Mouse (Mus musculus) C2C12 (cell line): ENCODE measurements around the gene Cst11. TPM values are rescaled to one million over a fixed set of nuclear protein-coding genes. Genes with fewer than 3 reads are reported as not detected.

Experiments used
- H3K27me3 ChIP-seq: one replicate; pipeline ENCODE4 v1.6.1; 2011; ENCODE audit not compliant: control insufficient read depth, insufficient read depth, insufficient read length
- H3K36me3 ChIP-seq: one replicate; pipeline ENCODE4 v1.6.1; 2011; ENCODE audit not compliant: control insufficient read depth, insufficient read depth
- H3K4me3 ChIP-seq: one replicate; pipeline ENCODE4 v1.5.1; 2011; ENCODE audit warnings: mild to moderate bottlenecking, control low read depth; ENCODE audit not compliant: poor library complexity, insufficient read depth, severe bottlenecking
- H3K79me2 ChIP-seq: one replicate; pipeline ENCODE4 v1.6.1; 2011; ENCODE audit not compliant: control insufficient read depth, insufficient read depth
- H3K79me3 ChIP-seq: one replicate; pipeline ENCODE4 v1.6.1; 2011; ENCODE audit warnings: low read depth, control low read depth
- H3ac ChIP-seq: one replicate; pipeline ENCODE3; 2011; ENCODE audit warnings: low read depth; ENCODE audit not compliant: control insufficient read depth, insufficient read length
- CEBPB ChIP-seq: IDR thresholded peaks from one replicate; pipeline ENCODE4 v1.6.1; 2011; ENCODE audit warnings: low read depth, mild to moderate bottlenecking, control low read depth, moderate library complexity
- CTCF ChIP-seq: IDR thresholded peaks from one replicate; pipeline ENCODE4 v1.5.1; 2011; ENCODE audit not compliant: control insufficient read depth, insufficient read depth, insufficient read length
- FOSL1 ChIP-seq: IDR thresholded peaks from one replicate; pipeline ENCODE4 v1.8.0; 2011; ENCODE audit warnings: mild to moderate bottlenecking, low read length; ENCODE audit not compliant: poor library complexity, insufficient read depth, severe bottlenecking
- MAX ChIP-seq: IDR thresholded peaks from one replicate; pipeline ENCODE4 v1.6.1; 2011; ENCODE audit warnings: mild to moderate bottlenecking, control low read depth
- MYOD1 ChIP-seq: IDR thresholded peaks from one replicate; pipeline ENCODE4 v1.6.1; 2011; ENCODE audit warnings: low read depth; ENCODE audit not compliant: control insufficient read depth, insufficient read length
- MYOG ChIP-seq: IDR thresholded peaks from one replicate; pipeline ENCODE4 v1.6.1; 2011; ENCODE audit not compliant: control insufficient read depth, insufficient read length; ENCODE audit errors: extremely low read depth
- USF1 ChIP-seq: IDR thresholded peaks from one replicate; pipeline ENCODE4 v1.6.1; 2011; ENCODE audit warnings: low read depth, mild to moderate bottlenecking, control low read depth, moderate library complexity
- polyA plus RNA-seq: library from polyadenylated mRNA; unstranded; fragments of >200 nt; fragmentation: generic; extraction: Trizol; gene quantifications from one replicate; pipeline ENCODE4 v1.2.1, GENCODE M21; 2012; ENCODE audit warnings: missing spikeins

Gene Cst11
- polyA plus RNA-seq, 1 experiment: not detected

DNA sequence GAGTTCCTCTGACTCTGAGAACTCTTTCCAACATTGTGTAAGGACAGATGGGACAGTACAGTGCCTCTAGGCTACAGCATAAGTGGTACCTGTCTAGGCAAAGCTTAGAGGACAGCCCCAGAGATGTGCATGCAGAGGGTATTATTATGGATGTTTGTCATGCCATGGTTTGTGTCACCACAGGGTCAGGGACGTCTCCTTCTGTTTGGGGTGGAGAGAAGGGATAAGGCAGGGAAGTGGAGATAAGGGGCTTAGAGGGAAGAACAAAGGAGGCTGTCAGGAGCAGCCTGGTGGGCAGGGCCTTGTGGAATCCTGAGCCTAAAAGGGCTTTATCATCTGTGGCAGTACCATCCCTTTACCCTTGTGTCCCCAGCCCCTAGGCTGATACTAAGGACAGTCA is 10.4 kb upstream of the Cst11 start, which contains the start of gene 8030411F24Rik:
8030411F24Rik (plus strand) TSS at position 301 of the 400 bp plus-strand sequence.
- Histone ChIP-seq H3K36me3 (no peaks in the 10 kb centered on the region), H3ac (no peak within 1 kb of the TSS), H3K79me2 (no peaks in the 10 kb centered on the region), H3K4me3 (no peak within 1 kb of the TSS), H3K79me3 (no peaks in the 10 kb centered on the region), H3K27me3 (no peaks in the 10 kb centered on the region)
- TF ChIP-seq CEBPB (no peak), MAX (no peak), USF1 (no peak), MYOG (no peak), CTCF (no peak), FOSL1 (no peak), MYOD1 (no peak)

DNA sequence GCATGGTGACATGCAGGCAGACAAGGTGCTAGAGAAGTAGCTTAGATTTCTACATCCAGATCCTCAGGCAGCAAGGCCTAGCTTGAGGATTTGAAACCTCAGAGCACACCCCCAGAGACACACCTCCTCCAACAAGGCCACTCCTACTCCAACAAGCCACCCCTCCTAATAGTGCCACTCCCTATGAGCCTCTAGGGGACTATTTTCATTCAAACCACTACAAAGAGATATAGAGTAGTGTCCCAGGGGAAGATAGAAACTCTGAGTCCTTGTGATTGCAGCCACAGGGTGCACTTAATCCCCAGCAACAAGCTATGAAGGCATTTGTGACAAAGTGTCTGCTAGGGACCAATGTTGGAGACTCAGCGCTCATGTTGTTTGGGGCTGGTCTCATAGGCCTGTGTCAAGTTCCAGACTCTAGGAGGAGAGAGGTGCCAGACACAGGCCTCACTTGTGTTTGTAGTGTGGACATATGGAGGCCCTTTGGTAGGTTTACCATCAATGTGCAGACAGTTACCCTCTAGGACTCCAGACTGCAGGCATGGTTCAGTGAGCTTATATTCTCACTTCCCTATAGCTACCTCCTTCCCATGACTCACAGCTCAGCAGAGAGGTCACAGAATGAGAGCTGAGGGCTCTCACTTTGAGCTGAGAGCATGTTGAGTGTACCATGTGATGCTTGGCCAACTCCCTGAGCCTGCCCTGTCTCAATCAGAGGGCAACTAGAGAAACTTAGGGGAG is 7.5 kb downstream of the Cst11 start:
- Histone ChIP-seq H3K79me3 (no peaks in the 10 kb centered on the region), H3K79me2 (no peaks in the 10 kb centered on the region), H3K27me3 (no peaks in the 10 kb centered on the region), H3K36me3 (no peaks in the 10 kb centered on the region), H3ac (no peak overlapping the region), H3K4me3 (no peak overlapping the region)
- TF ChIP-seq CTCF (no peak), MYOG (no peak), FOSL1 (no peak), MYOD1 (no peak), MAX (no peak), USF1 (no peak), CEBPB (no peak)

DNA sequence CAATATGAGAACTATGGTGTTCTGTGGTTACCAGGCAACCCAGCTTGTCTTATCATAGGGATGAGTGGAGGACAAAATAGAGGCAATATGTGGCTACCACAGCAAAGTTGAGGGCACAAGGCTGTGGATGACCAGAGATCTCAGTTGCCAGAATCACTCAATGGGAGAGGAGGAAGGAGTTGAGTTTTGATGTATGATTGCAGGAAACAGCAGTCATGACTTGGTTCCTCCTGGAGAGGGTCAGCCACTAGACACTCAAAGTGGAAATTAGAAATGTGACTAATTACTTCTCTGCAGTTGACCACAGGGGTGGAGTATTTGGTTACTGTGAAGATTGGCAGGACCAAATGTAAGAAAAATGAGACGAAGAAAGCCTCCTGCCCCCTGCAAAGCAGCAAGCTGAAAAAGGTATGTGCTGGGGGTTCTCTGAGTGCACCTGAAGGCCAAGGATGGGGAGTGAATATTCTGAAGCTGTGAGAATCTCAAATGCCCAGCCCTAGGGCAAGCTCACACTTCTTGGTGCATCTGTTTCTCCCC is 16.9 kb downstream of the Cst11 start:
- TF ChIP-seq CTCF (no peak), MYOD1 (peak; percentile 87)
- Histone ChIP-seq H3K79me3 (no peaks in the 10 kb centered on the region), H3K36me3 (no peaks in the 10 kb centered on the region), H3ac (no peak overlapping the region), H3K79me2 (no peaks in the 10 kb centered on the region), H3K27me3 (no peaks in the 10 kb centered on the region), H3K4me3 (no peak overlapping the region)

DNA sequence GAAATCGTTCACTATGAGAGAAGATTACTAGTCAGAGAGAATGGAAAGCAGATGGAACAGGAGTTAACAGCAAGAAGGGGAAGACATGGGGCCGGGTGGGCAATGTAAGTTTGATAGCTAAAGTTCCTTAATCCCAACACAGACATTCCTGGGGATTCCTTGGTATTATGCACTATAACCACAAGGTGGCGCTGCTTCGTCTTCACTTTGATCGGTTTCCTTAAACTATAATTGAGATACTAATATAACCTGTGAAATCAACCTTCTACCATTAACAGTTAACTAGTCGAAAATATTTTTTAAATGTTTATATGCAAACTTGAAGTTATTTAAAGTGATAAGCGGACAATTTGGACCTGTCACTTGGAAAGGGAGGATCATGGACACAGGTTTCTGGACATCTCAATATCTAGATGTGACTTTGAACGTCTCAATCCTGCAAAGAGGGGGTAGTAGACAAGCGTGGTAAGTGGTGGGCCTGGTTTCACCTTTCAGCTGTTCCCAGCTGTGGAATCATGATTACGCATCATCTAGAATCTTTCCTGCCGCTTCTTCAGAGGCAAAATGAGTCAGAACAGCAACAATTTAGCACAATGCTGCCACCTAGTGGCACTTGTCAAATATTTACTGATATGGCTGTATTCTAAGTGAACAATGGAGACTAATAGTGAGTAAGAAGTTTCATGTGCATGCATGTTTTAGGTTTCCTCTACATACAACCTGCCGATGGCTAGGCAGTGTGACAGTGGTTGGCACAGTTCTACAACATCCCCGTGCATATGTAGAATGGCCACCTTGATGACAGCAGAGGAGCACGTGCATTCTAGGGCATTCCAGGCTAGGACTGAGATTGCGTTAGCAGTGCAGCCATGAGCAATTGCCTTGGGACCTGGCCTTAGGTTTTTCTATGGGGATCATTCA is 19.1 kb downstream of the Cst11 start:
- Histone ChIP-seq H3K36me3 (no peaks in the 10 kb centered on the region), H3K79me2 (no peaks in the 10 kb centered on the region), H3ac (no peak overlapping the region), H3K79me3 (no peaks in the 10 kb centered on the region), H3K4me3 (no peak overlapping the region), H3K27me3 (no peaks in the 10 kb centered on the region)
- TF ChIP-seq MAX (no peak), FOSL1 (no peak), MYOG (no peak), MYOD1 (no peak), USF1 (no peak), CTCF (no peak), CEBPB (no peak)

DNA sequence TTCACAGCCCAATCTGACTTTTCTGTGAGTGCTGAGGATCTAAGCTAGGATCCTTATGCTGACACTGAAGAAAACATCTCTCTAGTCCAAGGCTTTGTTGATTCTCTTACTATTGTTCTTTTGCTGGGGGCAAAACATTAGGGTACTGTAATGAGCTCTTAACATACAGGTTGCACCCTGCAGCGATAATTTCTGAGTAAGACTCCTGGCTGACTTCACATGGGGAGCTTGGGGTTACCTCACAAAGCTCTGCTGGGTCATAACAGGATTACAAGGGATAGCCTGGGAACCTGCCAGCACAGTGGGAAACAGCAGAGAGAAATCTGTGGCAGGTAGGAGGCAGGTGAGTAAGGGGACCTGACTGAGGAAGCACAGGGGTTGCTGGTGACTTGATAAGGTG is 21.2 kb downstream of the Cst11 start, which contains the start of gene Cstl1:
Cstl1 (plus strand) TSS at position 301 of the 400 bp plus-strand sequence.
- Histone ChIP-seq H3K79me2 (no peaks in the 10 kb centered on the region), H3K27me3 (no peaks in the 10 kb centered on the region), H3K4me3 (no peak within 1 kb of the TSS), H3K79me3 (no peaks in the 10 kb centered on the region), H3ac (no peak within 1 kb of the TSS), H3K36me3 (no peaks in the 10 kb centered on the region)
- TF ChIP-seq CTCF (no peak), CEBPB (no peak), USF1 (no peak), FOSL1 (no peak), MYOD1 (no peak), MYOG (no peak), MAX (no peak)
